Mouse (Mus musculus): ENCODE data around the gene Ccm2. TPM values are rescaled to one million over a fixed set of nuclear protein-coding genes. Genes with fewer than 3 reads are reported as not detected.
A peak's percentile ranks its signal among the peaks of the same experiment; 100 is the strongest.

Gene Ccm2
- polyA plus RNA-seq (2014; fragmentation: Nextera tagmentation; extraction: Ambion mirVana): 87.6 and 88.0 TPM in 2 replicates

DNA sequence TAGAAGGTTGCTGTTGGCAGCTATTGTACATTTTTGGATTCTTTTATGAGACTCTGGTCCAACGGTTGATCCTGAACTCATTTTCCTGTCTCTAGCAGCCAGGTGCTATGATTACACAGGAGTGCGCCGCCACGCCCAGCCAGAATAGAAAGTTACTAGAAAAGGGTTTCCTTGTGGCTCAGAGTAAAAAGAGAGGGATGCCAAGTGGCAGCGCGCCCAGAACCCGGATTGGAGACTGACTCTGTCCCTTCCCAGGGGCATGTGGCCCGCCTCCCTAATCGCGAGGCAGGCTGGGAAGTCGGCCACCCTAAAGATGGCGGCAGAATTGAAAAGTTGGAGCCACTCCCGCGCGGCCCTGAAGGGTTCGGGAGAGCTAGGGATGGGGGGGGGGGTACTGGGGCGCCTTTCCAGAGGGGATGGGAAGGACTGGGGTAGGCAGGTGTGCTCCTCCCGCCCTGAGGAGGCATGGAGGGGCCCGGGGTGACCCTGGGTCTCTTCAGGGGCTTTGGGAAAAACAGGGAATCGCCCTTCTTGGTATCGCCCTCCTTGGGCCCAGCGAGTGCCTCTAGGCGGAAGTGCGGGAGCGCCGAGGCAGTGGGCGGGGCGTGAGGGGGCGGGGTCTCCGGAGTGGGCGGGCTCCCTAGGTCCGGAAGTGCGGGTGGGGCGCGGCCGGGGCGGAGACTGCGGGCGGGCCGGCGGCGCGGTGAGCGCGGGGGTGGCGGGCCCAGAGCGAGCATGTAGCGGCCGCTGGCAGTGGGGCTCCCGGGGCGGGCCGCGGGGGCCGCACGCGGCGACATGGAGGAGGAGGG, at the start of gene Ccm2:
Gene Ccm2 (plus strand): TSS at position 683 of the 809 bp plus-strand sequence.
- no peaks in the 10 kb centered on the region for H3K9me3 ChIP-seq (ENCODE audit: control insufficient read depth, low read length)
- peak within 1 kb of the TSS; percentile 81 for H3K9ac ChIP-seq (replicated peaks; ENCODE audit: low read depth, low read length)
- H3K4me2 ChIP-seq (ENCODE audit: low read depth, low read length): peak within 1 kb of the TSS; percentile 50
- under 1% methylated on average over 32 of the region's 57 CpGs for WGBS
- H3K36me3 ChIP-seq (ENCODE audit: control insufficient read depth, insufficient read depth, low read length): no peaks in the 10 kb centered on the region
- H3K27ac ChIP-seq (ENCODE audit: low read depth, low read length): peak within 1 kb of the TSS; percentile 86
- peak within 1 kb of the TSS; percentile 81 for H3K4me3 ChIP-seq (ENCODE audit: low read depth, low read length)
- H3K4me1 ChIP-seq (ENCODE audit: control insufficient read depth, insufficient read depth, low read length): peaks cover 12% of the 10 kb centered on the region
- H3K27me3 ChIP-seq (ENCODE audit: control insufficient read depth, insufficient read depth, low read length): no peaks in the 10 kb centered on the region
- ATAC-seq (ENCODE audit: low read depth): peak; percentile 97

DNA sequence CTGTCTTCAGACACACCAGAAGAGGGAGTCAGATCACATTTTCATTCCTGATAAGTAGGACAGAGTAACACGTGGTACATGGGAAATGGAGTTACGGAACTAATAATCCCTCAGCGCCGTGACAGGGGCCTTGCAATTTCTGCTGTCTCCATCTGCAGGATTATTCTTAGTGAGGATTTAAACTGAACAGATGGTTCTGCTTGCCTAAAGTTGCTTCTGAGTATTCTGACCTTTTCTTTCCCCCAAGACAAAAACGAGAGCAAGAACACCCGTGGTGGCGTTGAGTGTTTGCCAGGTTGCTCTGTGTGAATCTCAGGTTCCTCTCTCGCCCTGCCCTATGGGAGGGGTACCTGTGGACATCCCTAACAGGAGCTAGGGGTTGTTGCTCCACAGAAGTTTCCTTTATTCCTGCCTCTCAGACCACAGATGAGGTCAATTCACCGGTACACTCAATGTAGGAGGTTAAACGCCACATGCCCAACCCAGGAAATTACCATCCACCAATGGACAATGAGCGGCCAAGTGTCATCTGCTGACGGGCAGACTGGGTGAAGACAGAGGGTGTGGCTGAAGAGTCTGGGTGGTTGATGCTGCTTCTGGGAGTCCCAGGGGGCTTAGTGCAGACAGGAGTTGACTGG, 49.3 kb upstream of the Ccm2 start:
- H3K27ac ChIP-seq (ENCODE audit: low read depth, low read length): no peak overlapping the region
- H3K27me3 ChIP-seq (ENCODE audit: control insufficient read depth, insufficient read depth, low read length): no peaks in the 10 kb centered on the region
- H3K9me3 ChIP-seq (ENCODE audit: control insufficient read depth, low read length): no peaks in the 10 kb centered on the region
- 81% methylated on average over 12 of the region's 12 CpGs for WGBS
- no peak overlapping the region for H3K4me2 ChIP-seq (ENCODE audit: low read depth, low read length)
- no peak overlapping the region for H3K9ac ChIP-seq (replicated peaks; ENCODE audit: low read depth, low read length)
- no peak for ATAC-seq (ENCODE audit: low read depth)
- H3K36me3 ChIP-seq (ENCODE audit: control insufficient read depth, insufficient read depth, low read length): no peaks in the 10 kb centered on the region
- H3K4me1 ChIP-seq (ENCODE audit: control insufficient read depth, insufficient read depth, low read length): no peaks in the 10 kb centered on the region
- H3K4me3 ChIP-seq (ENCODE audit: low read depth, low read length): no peak overlapping the region

DNA sequence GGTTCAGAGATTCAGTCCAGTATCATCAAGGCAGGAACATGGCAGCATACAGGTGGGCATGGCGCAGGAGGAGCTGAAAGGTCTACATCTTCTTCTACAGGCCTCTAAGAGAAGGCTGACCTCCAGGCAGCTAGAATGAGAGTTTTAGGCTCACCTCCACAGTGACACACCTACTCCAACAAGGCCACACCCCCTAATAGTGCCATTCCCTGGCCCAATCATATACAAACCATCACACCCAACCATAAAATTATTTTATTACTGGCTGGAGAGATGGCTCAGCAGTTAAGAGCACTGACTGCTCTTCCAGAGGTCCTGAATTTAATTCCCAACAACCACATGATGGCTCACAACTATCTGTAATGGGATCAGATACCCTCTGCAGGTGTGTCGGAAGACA, 44.2 kb upstream of the Ccm2 start:
- Histone ChIP-seq H3K4me3 (ENCODE audit: low read depth, low read length) (no peak overlapping the region), H3K27me3 (ENCODE audit: control insufficient read depth, insufficient read depth, low read length) (no peaks in the 10 kb centered on the region), H3K4me1 (ENCODE audit: control insufficient read depth, insufficient read depth, low read length) (no peaks in the 10 kb centered on the region), H3K9me3 (ENCODE audit: control insufficient read depth, low read length) (no peaks in the 10 kb centered on the region), H3K9ac (replicated peaks; ENCODE audit: low read depth, low read length) (no peak overlapping the region), H3K36me3 (ENCODE audit: control insufficient read depth, insufficient read depth, low read length) (no peaks in the 10 kb centered on the region), H3K4me2 (ENCODE audit: low read depth, low read length) (no peak overlapping the region), H3K27ac (ENCODE audit: low read depth, low read length) (no peak overlapping the region)
- 99% methylated on average over 2 of the region's 2 CpGs for WGBS
- no peak for ATAC-seq (ENCODE audit: low read depth)

DNA sequence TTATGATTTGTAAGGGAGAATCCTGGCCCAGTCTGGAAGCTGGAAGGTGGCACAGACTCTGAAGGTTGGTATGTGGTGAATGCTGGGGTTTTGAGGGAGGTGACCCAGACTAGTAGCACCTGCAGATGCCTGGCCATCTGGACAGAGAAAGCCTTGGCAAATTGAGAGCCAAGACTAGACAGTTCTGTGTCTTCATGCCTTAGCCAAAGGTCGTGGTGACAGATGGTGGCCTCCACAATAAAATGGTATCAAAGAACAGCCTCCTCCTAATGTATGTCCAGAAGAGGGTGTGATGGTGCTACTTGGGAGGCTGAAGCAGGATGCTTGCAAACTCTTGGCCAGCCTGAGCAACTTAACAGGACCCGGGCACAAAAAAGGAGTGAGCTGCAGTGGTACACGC, 42.5 kb upstream of the Ccm2 start:
- Histone ChIP-seq H3K9ac (replicated peaks; ENCODE audit: low read depth, low read length) (no peak overlapping the region), H3K4me3 (ENCODE audit: low read depth, low read length) (no peak overlapping the region), H3K27ac (ENCODE audit: low read depth, low read length) (no peak overlapping the region), H3K9me3 (ENCODE audit: control insufficient read depth, low read length) (no peaks in the 10 kb centered on the region), H3K4me2 (ENCODE audit: low read depth, low read length) (no peak overlapping the region), H3K36me3 (ENCODE audit: control insufficient read depth, insufficient read depth, low read length) (no peaks in the 10 kb centered on the region), H3K27me3 (ENCODE audit: control insufficient read depth, insufficient read depth, low read length) (no peaks in the 10 kb centered on the region), H3K4me1 (ENCODE audit: control insufficient read depth, insufficient read depth, low read length) (no peaks in the 10 kb centered on the region)
- ATAC-seq (ENCODE audit: low read depth): no peak
- WGBS: 76% methylated on average over 3 of the region's 3 CpGs

DNA sequence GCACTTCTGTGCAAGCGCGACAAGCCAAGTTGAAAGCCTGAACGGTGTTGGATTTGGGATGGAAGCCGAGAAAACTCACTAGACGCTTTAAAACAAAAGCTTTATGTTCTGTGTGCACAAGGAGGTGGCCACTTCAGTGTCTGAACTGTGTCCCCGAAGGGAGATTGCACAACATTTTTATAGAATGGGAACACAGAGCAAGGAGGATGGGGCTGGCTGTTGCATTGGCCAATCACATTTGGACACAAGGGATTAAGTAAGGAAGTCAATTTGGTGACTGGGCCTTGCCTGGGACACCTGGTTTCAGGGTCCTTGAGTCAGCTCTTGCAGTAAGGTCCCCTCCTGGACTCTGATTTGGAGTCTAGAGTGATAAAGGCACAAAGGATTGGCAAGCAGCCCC, 42.0 kb upstream of the Ccm2 start:
- no peak for ATAC-seq (ENCODE audit: low read depth)
- Histone ChIP-seq H3K9me3 (ENCODE audit: control insufficient read depth, low read length) (no peaks in the 10 kb centered on the region), H3K27me3 (ENCODE audit: control insufficient read depth, insufficient read depth, low read length) (no peaks in the 10 kb centered on the region), H3K9ac (replicated peaks; ENCODE audit: low read depth, low read length) (no peak overlapping the region), H3K36me3 (ENCODE audit: control insufficient read depth, insufficient read depth, low read length) (no peaks in the 10 kb centered on the region), H3K4me3 (ENCODE audit: low read depth, low read length) (no peak overlapping the region), H3K27ac (ENCODE audit: low read depth, low read length) (no peak overlapping the region), H3K4me1 (ENCODE audit: control insufficient read depth, insufficient read depth, low read length) (no peaks in the 10 kb centered on the region), H3K4me2 (ENCODE audit: low read depth, low read length) (no peak overlapping the region)
- WGBS: 79% methylated on average over 6 of the region's 6 CpGs

DNA sequence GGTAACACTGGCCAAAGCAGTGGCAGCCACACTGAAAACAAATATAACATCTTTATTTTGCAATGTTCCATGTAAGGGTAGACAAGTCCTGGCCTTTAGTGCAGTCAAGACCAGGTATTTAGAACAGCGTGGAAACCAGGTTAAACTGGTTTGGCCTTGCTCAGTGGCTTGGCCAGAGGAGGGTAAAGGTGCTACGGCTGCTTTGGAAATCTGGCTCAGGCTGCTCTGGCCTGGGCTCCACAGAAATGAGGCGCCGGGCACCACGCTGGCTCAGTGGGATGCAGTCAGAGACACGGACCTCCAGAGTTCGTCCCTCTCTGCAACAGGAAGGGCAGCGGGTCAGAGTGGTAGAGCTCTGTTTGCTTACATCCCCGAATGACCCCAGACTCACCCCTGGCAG, 40.2 kb upstream of the Ccm2 start:
- H3K36me3 ChIP-seq (ENCODE audit: control insufficient read depth, insufficient read depth, low read length): no peaks in the 10 kb centered on the region
- 87% methylated on average over 9 of the region's 9 CpGs for WGBS
- no peaks in the 10 kb centered on the region for H3K27me3 ChIP-seq (ENCODE audit: control insufficient read depth, insufficient read depth, low read length)
- no peaks in the 10 kb centered on the region for H3K9me3 ChIP-seq (ENCODE audit: control insufficient read depth, low read length)
- H3K4me2 ChIP-seq (ENCODE audit: low read depth, low read length): no peak overlapping the region
- H3K9ac ChIP-seq (replicated peaks; ENCODE audit: low read depth, low read length): no peak overlapping the region
- H3K27ac ChIP-seq (ENCODE audit: low read depth, low read length): no peak overlapping the region
- no peak for ATAC-seq (ENCODE audit: low read depth)
- H3K4me3 ChIP-seq (ENCODE audit: low read depth, low read length): no peak overlapping the region
- no peaks in the 10 kb centered on the region for H3K4me1 ChIP-seq (ENCODE audit: control insufficient read depth, insufficient read depth, low read length)

DNA sequence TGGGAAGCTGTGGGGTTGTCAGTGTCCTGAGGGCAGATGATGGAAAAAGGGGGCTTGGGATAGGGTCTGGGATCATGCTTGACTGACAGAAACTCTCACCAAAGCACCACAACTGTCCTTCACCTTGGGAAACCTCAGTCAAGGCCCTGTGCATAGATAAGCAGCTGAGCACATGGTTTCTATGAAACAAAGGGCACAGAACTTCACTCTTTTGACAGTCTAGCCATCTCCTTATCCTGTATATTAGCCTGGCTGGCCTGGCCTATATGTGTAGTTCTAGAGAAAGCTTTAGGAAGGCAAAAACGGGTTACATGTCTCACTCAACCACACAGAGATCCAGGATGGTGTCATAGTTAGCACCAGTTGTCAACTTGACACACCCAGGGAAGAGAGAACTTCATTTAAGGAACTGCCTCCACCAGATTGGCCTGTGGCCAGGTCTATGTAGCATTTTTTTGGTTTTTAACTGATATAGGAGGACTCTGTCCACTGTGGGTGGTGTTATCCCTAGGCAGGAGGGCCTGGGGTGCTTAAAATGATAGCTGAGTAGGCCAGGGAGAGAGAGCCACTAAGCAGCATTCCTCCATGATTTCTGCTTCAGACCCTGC, 38.3 kb upstream of the Ccm2 start:
- no peaks in the 10 kb centered on the region for H3K4me1 ChIP-seq (ENCODE audit: control insufficient read depth, insufficient read depth, low read length)
- WGBS: 77% methylated on average over 1 of the region's 1 CpGs

DNA sequence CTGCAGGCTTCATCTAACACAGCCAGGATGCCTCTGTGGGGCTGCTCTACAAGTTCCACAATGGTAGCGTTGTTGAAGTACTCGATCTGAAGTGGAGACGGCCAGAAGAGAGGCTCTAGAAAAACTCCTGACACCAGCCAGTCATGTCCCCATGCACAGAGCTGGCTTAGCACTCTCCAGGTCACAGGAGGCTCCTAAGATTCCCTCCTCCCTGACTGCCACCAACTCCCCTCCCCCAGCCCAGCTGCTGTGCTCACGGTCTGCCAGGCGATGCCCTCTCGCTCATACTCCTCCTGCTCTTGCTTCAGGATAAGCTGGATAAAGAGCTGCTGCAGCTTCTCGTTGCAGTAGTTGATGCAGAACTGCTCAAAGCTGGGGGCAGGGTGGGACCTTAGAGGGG, 31.9 kb upstream of the Ccm2 start:
- no peak for ATAC-seq (ENCODE audit: low read depth)
- WGBS: 51% methylated on average over 7 of the region's 7 CpGs
- Histone ChIP-seq H3K4me1 (ENCODE audit: control insufficient read depth, insufficient read depth, low read length) (no peaks in the 10 kb centered on the region), H3K9ac (replicated peaks; ENCODE audit: low read depth, low read length) (no peak overlapping the region), H3K4me3 (ENCODE audit: low read depth, low read length) (no peak overlapping the region), H3K4me2 (ENCODE audit: low read depth, low read length) (no peak overlapping the region), H3K9me3 (ENCODE audit: control insufficient read depth, low read length) (no peaks in the 10 kb centered on the region), H3K27me3 (ENCODE audit: control insufficient read depth, insufficient read depth, low read length) (no peaks in the 10 kb centered on the region), H3K36me3 (ENCODE audit: control insufficient read depth, insufficient read depth, low read length) (no peaks in the 10 kb centered on the region), H3K27ac (ENCODE audit: low read depth, low read length) (no peak overlapping the region)

More for the DNA sequence above, 38.3 kb upstream of the Ccm2 start:
- Histone ChIP-seq H3K36me3 (ENCODE audit: control insufficient read depth, insufficient read depth, low read length) (no peaks in the 10 kb centered on the region), H3K9me3 (ENCODE audit: control insufficient read depth, low read length) (no peaks in the 10 kb centered on the region), H3K4me3 (ENCODE audit: low read depth, low read length) (no peak overlapping the region), H3K9ac (replicated peaks; ENCODE audit: low read depth, low read length) (no peak overlapping the region), H3K4me2 (ENCODE audit: low read depth, low read length) (no peak overlapping the region), H3K27ac (ENCODE audit: low read depth, low read length) (no peak overlapping the region), H3K27me3 (ENCODE audit: control insufficient read depth, insufficient read depth, low read length) (no peaks in the 10 kb centered on the region)
- no peak for ATAC-seq (ENCODE audit: low read depth)

DNA sequence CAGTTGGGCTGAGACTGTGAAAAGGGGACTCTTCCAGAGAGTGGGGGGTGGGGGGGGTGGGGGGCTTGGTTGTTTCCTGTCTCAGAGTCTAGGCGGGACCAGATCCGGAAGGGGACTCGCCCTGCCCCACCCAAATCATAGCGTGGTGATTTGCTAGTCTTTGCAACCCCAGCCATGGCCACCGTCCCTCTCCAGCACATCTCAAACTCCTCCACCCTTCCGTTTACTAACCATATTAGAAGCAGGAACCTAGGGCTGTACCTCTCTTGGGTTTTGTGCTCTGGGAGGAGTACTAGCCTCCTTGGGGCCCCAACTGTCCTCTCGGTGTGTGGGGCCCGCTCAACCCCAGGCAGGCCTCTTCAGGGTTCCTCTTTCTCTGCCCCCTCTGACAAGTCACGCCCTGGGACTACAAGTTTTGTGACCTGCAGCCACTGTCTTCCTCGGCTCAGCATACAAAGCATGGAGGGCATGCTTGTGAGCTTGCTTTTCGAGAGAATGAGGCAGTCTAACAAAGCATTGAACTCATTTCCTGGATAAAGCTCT, 27.1 kb upstream of the Ccm2 start:
- no peak overlapping the region for H3K4me2 ChIP-seq (ENCODE audit: low read depth, low read length)
- H3K27ac ChIP-seq (ENCODE audit: low read depth, low read length): no peak overlapping the region
- H3K27me3 ChIP-seq (ENCODE audit: control insufficient read depth, insufficient read depth, low read length): no peaks in the 10 kb centered on the region
- no peak overlapping the region for H3K9ac ChIP-seq (replicated peaks; ENCODE audit: low read depth, low read length)
- WGBS: 75% methylated on average over 11 of the region's 11 CpGs
- ATAC-seq (ENCODE audit: low read depth): no peak
- no peak overlapping the region for H3K4me3 ChIP-seq (ENCODE audit: low read depth, low read length)
- no peaks in the 10 kb centered on the region for H3K4me1 ChIP-seq (ENCODE audit: control insufficient read depth, insufficient read depth, low read length)
- H3K9me3 ChIP-seq (ENCODE audit: control insufficient read depth, low read length): no peaks in the 10 kb centered on the region
- H3K36me3 ChIP-seq (ENCODE audit: control insufficient read depth, insufficient read depth, low read length): peaks cover under 1% of the 10 kb centered on the region; the same call in 1 of the 2 replicates
